Mouse (Mus musculus) liver, postnatal 0 days (tissue): Measurements from ENCODE around the gene Mms19. TPM values are rescaled to one million over a fixed set of nuclear protein-coding genes. Genes with fewer than 3 reads are reported as not detected.
A peak's percentile ranks its signal among the peaks of the same experiment; 100 is the strongest.

ENCODE experiments used
- ATAC-seq: fragments of 200-750 bp; cut with Nextera tagmentation; 2 replicates; pipeline ENCODE4 v1.8.0; 2017; ENCODE audit warnings: mild to moderate bottlenecking, moderate library complexity
- DNase-seq: peaks from one replicate; pipeline ENCODE4 v3.0.0-alpha.2; 2016
- H3K27ac ChIP-seq: fragments of 300-500 bp; sonication (generic); 2 replicates; pipeline ENCODE4 v1.5.1; 2014; ENCODE audit warnings: antibody characterized with exemption, moderate library complexity, mild to moderate bottlenecking, low read depth
- H3K27me3 ChIP-seq: fragments of 300-500 bp; sonication (generic); 2 replicates; pipeline ENCODE4 v1.6.1; 2014; ENCODE audit warnings: low read length, control low read depth, mixed read lengths; ENCODE audit not compliant: insufficient read depth
- H3K36me3 ChIP-seq: fragments of 300-500 bp; sonication (generic); replicated peaks from 2 replicates; pipeline ENCODE4 v1.6.1; 2014; ENCODE audit warnings: mild to moderate bottlenecking, control low read depth, low read length, moderate library complexity, mixed read lengths; ENCODE audit not compliant: insufficient read depth
- H3K4me1 ChIP-seq: fragments of 300-500 bp; sonication (generic); 2 replicates; pipeline ENCODE4 v1.6.1; 2014; ENCODE audit warnings: antibody characterized with exemption, mild to moderate bottlenecking, control low read depth; ENCODE audit not compliant: insufficient read depth
- H3K4me2 ChIP-seq: fragments of 300-500 bp; sonication (generic); 2 replicates; pipeline ENCODE4 v1.6.1; 2014; ENCODE audit warnings: low read depth, mild to moderate bottlenecking, low read length, moderate library complexity, mixed read lengths
- H3K4me3 ChIP-seq: fragments of 300-500 bp; sonication (generic); 2 replicates; pipeline ENCODE4 v1.5.1; 2014; ENCODE audit warnings: low read depth, low read length
- H3K9ac ChIP-seq: fragments of 300-500 bp; sonication (generic); replicated peaks from 2 replicates; pipeline ENCODE4 v1.6.1; 2014; ENCODE audit warnings: mild to moderate bottlenecking, moderate library complexity
- H3K9me3 ChIP-seq: fragments of 300-500 bp; sonication (generic); 2 replicates; pipeline ENCODE4 v1.6.1; 2016; ENCODE audit warnings: mild to moderate bottlenecking, control low read depth, low read length, mixed read lengths
- CTCF ChIP-seq: sonication (generic); IDR thresholded peaks from 2 replicates; pipeline ENCODE4 v1.5.1; 2016; ENCODE audit warnings: antibody characterized with exemption, low read depth
- EP300 ChIP-seq: IDR thresholded peaks from 2 replicates; pipeline ENCODE4 v1.6.1; 2016; ENCODE audit warnings: antibody characterized with exemption, low read depth, mild to moderate bottlenecking
- WGBS: fragments of 180-500 bp; shearing (Covaris S2); extraction: QIAGEN DNeasy Blood & Tissue Kit; methylation state at CpG from one replicate; pipeline ENCODE4 v1.1.7; 2014; ENCODE audit not compliant: insufficient replicate concordance; 5-methylcytosine and 5-hydroxymethylcytosine counted together
- polyA plus RNA-seq: library from polyadenylated mRNA; unstranded; fragments of >200 nt; fragmentation: Nextera tagmentation; extraction: Ambion mirVana; gene quantifications from 2 replicates; pipeline ENCODE4 v1.2.1, GENCODE M21; 2015

Gene Mms19
- polyA plus RNA-seq, 1 experiment from 2014 or later: 9.2 TPM

DNA sequence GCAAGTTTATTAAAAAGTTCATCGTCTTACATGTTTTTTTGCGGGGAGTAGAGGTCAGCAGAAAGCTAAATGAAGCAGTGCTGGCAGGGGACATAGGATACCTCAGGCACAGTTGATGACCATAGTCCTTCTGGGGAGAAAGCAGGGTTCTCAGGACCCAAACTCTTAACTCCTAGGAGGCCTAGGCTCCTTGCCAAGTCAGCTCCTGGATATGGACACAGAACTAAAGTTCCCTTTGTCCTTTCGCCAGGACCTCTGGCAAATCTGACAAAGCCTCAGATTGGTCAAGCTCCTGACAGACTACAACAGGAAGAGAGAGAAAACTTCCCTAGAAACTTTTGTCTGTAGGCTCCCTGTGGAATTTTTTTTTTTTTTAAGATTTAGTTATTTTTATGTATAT is 72.2 kb downstream of the Mms19 start:
- peaks cover 60% of the 10 kb centered on the region for H3K4me1 ChIP-seq
- no peaks in the 10 kb centered on the region for H3K9me3 ChIP-seq
- no peak overlapping the region for H3K4me3 ChIP-seq
- WGBS: 82% methylated on average over 3 of the region's 3 CpGs
- 0 out of 2 replicates have a peak, but pooled peaks cover 3% of the 10 kb centered on the region for H3K36me3 ChIP-seq
- no peak for DNase-seq
- H3K27me3 ChIP-seq: no peaks in the 10 kb centered on the region
- no peak for TF ChIP-seq CTCF
- TF ChIP-seq EP300: no peak
- H3K27ac ChIP-seq: no peak overlapping the region
- H3K4me2 ChIP-seq: no peak overlapping the region
- H3K9ac ChIP-seq: no peak overlapping the region
- ATAC-seq: no peak

DNA sequence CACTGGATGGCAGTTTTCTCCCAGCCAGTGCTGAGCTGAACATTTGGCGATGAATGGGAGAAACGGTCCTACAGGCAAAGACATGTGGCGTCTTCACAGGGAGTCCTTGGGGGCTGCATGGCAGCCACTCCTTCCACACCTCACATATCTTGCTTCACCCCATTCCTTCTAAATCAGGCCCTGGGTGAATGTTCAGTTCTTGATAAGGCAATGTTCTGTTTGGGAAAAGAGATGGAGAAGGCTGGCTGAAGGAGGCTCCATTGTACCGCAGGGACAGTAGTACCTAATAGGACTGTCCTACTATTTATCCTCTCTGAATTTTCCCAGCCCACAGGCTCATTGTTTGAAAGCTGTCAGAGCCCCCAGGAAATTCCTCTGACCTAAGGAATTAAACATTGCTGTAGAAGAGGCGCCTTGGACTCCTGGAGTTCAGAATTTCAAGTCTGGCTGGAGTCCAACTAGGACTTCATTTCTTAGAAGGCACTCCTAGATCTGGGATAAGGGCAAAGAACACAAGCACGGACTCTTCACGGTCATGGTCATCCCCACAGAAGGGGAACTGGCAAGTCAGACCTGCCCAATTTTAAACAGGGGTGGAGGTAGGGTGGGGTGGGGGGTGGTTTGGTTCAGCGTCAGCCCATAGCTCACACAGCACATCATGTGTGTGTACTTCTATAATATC is 73.7 kb downstream of the Mms19 start:
- 44% methylated on average over 8 of the region's 8 CpGs for WGBS
- peak overlapping the region; percentile 60 for H3K4me2 ChIP-seq

DNA sequence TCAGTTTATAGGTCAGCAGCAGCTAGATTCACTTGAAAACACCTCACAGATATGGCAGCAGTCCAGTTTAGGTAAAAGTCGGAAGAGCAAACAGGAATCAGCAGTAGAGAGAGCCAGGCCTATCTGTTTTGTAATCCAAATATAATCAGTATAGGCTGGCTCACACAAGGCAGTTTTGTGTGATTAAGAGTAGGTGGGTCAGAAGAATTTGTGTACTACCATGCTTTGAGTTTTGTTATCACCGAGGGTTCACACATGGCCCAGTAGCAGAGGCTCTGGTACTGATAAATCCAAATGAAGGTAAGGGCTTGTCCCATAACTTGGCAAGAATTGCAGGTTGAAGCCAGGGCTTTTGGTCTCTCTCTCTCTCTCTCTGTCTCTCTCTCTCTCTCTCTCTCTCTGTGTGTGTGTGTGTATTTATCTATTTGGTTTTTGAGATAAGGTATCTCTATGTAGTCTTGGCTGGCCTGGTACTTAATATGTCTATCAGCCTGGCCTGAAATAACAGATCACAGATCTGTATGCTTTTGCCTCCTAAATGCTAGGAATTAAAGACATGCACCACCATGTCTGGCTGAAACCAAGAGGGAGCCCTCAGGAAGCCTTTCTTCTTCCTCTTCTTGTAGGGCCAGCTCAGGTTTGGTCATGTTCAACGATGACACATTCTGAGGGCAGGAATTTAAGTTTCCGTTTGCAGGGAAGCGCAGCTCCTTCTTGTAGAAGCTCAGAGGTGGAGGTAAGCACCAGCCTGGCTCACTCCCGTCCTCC is 74.5 kb downstream of the Mms19 start:
- H3K9ac ChIP-seq: 0 out of 2 replicates have a peak overlapping the region, but pooled peaks have one; percentile 2
- H3K27me3 ChIP-seq: no peaks in the 10 kb centered on the region
- H3K27ac ChIP-seq: peak overlapping the region; percentile 75
- peak overlapping the region; percentile 2; the same call in 1 of the 2 replicates for H3K4me3 ChIP-seq
- H3K4me1 ChIP-seq: peaks cover 46% of the 10 kb centered on the region
- WGBS: 26% methylated on average over 6 of the region's 6 CpGs
- ATAC-seq (peak; percentile 69), DNase-seq (no peak)
- no peaks in the 10 kb centered on the region for H3K36me3 ChIP-seq
- TF ChIP-seq EP300 (peak; percentile 89), CTCF (no peak)
- peak overlapping the region; percentile 60 for H3K4me2 ChIP-seq
- no peaks in the 10 kb centered on the region for H3K9me3 ChIP-seq

More for the DNA sequence above, 73.7 kb downstream of the Mms19 start:
- TF ChIP-seq CTCF: no peak
- peak; percentile 74 for TF ChIP-seq EP300
- Histone ChIP-seq H3K27me3 (no peaks in the 10 kb centered on the region), H3K9me3 (no peaks in the 10 kb centered on the region), H3K9ac (0 out of 2 replicates have a peak overlapping the region, but pooled peaks have one; percentile 3), H3K4me1 (peaks cover 46% of the 10 kb centered on the region), H3K4me3 (peak overlapping the region; percentile 2; the same call in 1 of the 2 replicates), H3K36me3 (no peaks in the 10 kb centered on the region), H3K27ac (peak overlapping the region; percentile 75)
- peak; percentile 22 for DNase-seq
- ATAC-seq: peak; percentile 7; the same call in 1 of the 2 replicates

DNA sequence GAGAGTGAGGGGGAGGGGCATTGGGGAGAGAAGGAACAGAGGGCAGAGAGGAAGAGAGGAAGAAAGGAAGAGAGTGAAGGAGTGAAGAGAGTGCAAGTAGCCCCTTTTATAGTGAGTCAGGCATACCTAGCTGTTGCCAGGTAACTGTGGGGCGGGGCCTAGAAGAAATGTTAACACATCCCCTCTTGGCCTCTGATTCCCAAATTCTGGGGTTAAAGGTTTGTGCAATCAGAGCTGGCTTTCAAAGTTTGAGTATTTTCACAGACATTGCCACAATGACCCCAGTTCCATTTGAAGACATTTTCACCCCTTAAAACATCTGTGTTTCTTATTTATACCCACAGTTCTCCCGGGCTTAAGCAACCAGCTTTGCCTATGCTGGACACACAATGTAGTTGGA is 75.7 kb downstream of the Mms19 start:
- no peak overlapping the region for H3K4me3 ChIP-seq
- H3K4me1 ChIP-seq: peaks cover 45% of the 10 kb centered on the region
- peak overlapping the region; percentile 75; the same call in 1 of the 2 replicates for H3K27ac ChIP-seq
- H3K27me3 ChIP-seq: no peaks in the 10 kb centered on the region
- no peak overlapping the region for H3K4me2 ChIP-seq
- H3K9me3 ChIP-seq: no peaks in the 10 kb centered on the region
- no peak overlapping the region for H3K9ac ChIP-seq
- 91% methylated on average over 2 of the region's 2 CpGs for WGBS
- ATAC-seq: no peak
- TF ChIP-seq CTCF (no peak), EP300 (no peak)
- no peak for DNase-seq
- no peaks in the 10 kb centered on the region for H3K36me3 ChIP-seq

DNA sequence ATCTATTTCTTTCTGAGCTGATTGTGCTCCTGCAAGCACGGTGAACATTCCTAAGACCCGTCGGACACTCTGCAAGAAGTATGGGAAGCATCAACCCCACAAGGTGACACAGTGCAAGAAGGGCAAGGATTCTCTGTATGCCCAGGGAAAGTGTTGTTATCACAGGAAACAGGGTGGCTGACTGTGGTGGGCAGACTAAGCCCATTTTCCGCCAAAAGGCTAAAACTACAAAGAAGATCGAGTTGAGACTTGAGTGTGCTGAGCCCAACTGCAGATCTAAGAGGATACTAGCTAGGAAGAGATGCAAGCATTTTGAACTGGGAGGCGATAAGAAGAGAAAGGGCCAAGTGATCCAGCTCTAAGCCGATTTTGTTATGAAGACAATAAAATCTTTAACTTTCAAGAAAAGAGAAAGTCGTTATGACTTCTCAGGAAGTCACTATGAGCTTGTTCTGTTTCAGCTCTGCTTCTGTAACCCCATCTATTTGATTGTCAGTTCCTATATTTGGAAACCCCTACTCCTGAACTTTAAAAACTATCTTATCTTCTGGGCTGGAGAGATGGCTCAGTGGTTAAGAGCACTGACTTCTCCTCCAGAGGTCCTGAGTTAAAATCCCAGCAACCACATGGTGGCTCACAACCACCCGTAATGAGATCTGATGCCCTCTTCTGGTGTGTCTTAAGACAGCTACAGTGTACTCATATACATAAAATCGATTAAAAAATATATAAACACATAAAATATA is 77.9 kb downstream of the Mms19 start:
- WGBS: 40% methylated on average over 10 of the region's 10 CpGs
- ATAC-seq (no peak), DNase-seq (no peak)
- TF ChIP-seq EP300: no peak
- TF ChIP-seq CTCF: no peak
- no peaks in the 10 kb centered on the region for H3K36me3 ChIP-seq
- no peaks in the 10 kb centered on the region for H3K27me3 ChIP-seq
- H3K9me3 ChIP-seq: no peaks in the 10 kb centered on the region
- no peak overlapping the region for H3K27ac ChIP-seq
- no peak overlapping the region for H3K4me3 ChIP-seq
- no peak overlapping the region for H3K9ac ChIP-seq
- H3K4me1 ChIP-seq: peaks cover 34% of the 10 kb centered on the region
- no peak overlapping the region for H3K4me2 ChIP-seq

DNA sequence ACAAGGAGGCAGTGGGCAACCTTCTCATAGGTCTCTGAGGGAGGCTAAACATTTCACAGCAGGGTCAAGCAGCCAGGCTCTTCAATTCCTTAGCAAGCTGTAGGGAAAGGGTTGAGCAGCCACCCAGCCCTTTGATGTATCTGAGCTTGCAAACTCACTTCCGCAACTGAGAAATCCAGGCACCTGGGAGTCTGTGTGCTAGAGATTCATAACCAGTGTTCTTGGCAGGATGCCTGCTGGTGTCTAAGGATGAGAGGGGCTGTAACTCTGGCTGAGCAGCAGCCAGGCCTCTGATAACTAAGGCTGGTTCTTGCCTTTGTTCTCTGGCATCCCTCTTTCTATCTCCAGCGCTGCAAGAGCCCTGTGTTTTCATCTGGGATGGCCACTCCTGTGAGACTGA is 79.3 kb downstream of the Mms19 start:
- Histone ChIP-seq H3K9ac (no peak overlapping the region), H3K4me1 (peaks cover 20% of the 10 kb centered on the region), H3K36me3 (no peaks in the 10 kb centered on the region), H3K4me3 (no peak overlapping the region), H3K4me2 (no peak overlapping the region), H3K27me3 (no peaks in the 10 kb centered on the region), H3K9me3 (no peaks in the 10 kb centered on the region), H3K27ac (peak overlapping the region; percentile 72)
- no peak for ATAC-seq
- TF ChIP-seq EP300: no peak
- no peak for TF ChIP-seq CTCF
- no peak for DNase-seq
- 51% methylated on average over 2 of the region's 2 CpGs for whole genome bisulfite sequencing
